Mouse (Mus musculus) left cerebral cortex, adult 11 months (tissue): ENCODE data around the gene Gjc3.
A peak's percentile ranks its signal among the peaks of the same experiment; 100 is the strongest.
"Not testable (repeated sequence)": the region's sequence is repeated elsewhere in the genome, so short reads cannot be mapped to it uniquely, and the experiment has no call there.

Experiments used
- DNase-seq: peaks from one replicate; pipeline ENCODE4 v3.0.0; 2022; ENCODE audit warnings: low spot score

The Gjc3 gene

GRCm38 (mm10) chr5:137962945-137963344 lies at the start of gene Gjc3:
Gene Gjc3, minus strand, starts transcription at chr5:137963098.
- no peak for DNase-seq

GRCm38 (mm10) chr5:138012382-138012781 lies 49.5 kb upstream of the Gjc3 start:
- DNase-seq: no peak

- no peak for DNase-seq
Measured at GRCm38 (mm10) chr5:138009437-138009836, 46.5 kb upstream of the Gjc3 start.

GRCm38 (mm10) chr5:137986351-137986750 lies 23.5 kb upstream of the Gjc3 start:
- no peak for DNase-seq

GRCm38 (mm10) chr5:137981300-137981699 lies 18.4 kb upstream of the Gjc3 start, which contains the start of gene Azgp1:
Gene Azgp1, plus strand, starts transcription at chr5:137981520.
- no peak for DNase-seq

GRCm38 (mm10) chr5:137979081-137979480 lies 16.2 kb upstream of the Gjc3 start:
- no peak for DNase-seq

GRCm38 (mm10) chr5:137977291-137977690 lies 14.4 kb upstream of the Gjc3 start:
- no peak for DNase-seq

- DNase-seq: no peak
Measured at GRCm38 (mm10) chr5:137975434-137975833, 12.5 kb upstream of the Gjc3 start.

- DNase-seq: no peak
Measured at GRCm38 (mm10) chr5:137974724-137975123, 11.8 kb upstream of the Gjc3 start.

GRCm38 (mm10) chr5:137973738-137974137 lies 10.8 kb upstream of the Gjc3 start:
- DNase-seq: no peak

GRCm38 (mm10) chr5:137973161-137973560 lies 10.3 kb upstream of the Gjc3 start:
- DNase-seq: no peak

- DNase-seq: peak; percentile 62
Measured at GRCm38 (mm10) chr5:137966492-137966891, 3.6 kb upstream of the Gjc3 start.

- no peak for DNase-seq
Measured at GRCm38 (mm10) chr5:137956404-137956803, 6.5 kb downstream of the Gjc3 start.

- DNase-seq: no peak
Measured at GRCm38 (mm10) chr5:137951218-137951617, 11.7 kb downstream of the Gjc3 start.

GRCm38 (mm10) chr5:137947303-137947702 lies 15.6 kb downstream of the Gjc3 start:
- no peak for DNase-seq

- no peak for DNase-seq
Measured at GRCm38 (mm10) chr5:137943133-137943532, 19.8 kb downstream of the Gjc3 start.

GRCm38 (mm10) chr5:137940948-137941347 lies 21.9 kb downstream of the Gjc3 start:
- no peak for DNase-seq

- no peak for DNase-seq
Measured at GRCm38 (mm10) chr5:137937238-137937637, 25.7 kb downstream of the Gjc3 start.

- DNase-seq: no peak
Measured at GRCm38 (mm10) chr5:137936486-137936885, 26.4 kb downstream of the Gjc3 start.

- DNase-seq: not testable (repeated sequence)
Measured at GRCm38 (mm10) chr5:137933934-137934333, 29.0 kb downstream of the Gjc3 start.

- DNase-seq: no peak
Measured at GRCm38 (mm10) chr5:137928439-137928838, 34.5 kb downstream of the Gjc3 start.

- no peak for DNase-seq
Measured at GRCm38 (mm10) chr5:137922171-137922570, 40.7 kb downstream of the Gjc3 start.

GRCm38 (mm10) chr5:137921532-137921931 lies 41.4 kb downstream of the Gjc3 start, which contains the start of gene Cyp3a13:
Gene Cyp3a13, minus strand, starts transcription at chr5:137921619.
- DNase-seq: no peak

- DNase-seq: no peak
Measured at GRCm38 (mm10) chr5:137915550-137915949, 47.3 kb downstream of the Gjc3 start.

GRCm38 (mm10) chr5:137914508-137914907 lies 48.4 kb downstream of the Gjc3 start:
- no peak for DNase-seq
